Mouse (Mus musculus): ENCODE measurements at regions not wholly inside any gene's neighbourhood (a gene's known extent, or its start where the extent isn't known, plus 50 kb on each side); places are given as distances from the start of the nearest gene placed in this dataset.

DNA sequence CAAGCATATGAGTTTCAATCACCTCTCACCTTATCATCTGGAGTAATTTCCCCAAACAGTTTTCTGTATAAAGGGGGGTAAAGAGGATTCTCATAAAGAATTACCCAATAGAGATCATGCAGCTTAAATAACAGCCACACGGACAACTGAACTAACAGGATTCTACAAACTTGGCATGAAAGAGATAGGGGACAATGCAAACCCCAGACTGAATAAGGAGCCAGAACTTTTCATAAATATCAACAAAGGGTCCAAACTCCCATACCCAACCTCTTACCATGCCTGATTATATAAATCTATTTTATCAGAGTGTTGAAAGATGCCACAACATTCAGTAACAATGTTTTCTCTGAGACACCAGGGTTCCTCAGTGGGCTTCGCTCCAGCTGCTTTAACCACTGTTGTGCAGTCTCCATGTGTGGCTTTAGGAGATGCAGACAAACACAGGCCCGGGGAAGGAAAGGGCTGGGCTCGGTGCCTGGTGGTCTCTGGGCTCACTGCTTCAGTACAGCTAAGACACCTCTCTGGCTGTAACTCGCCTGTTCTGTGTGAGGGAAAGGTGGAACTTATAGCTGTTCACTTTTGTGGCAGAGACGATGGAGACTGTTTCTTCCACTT lies 160.2 kb downstream of the Fndc1 start:
- Histone ChIP-seq H3K4me3 (ENCODE audit: control insufficient read depth in 1 of 2, insufficient read depth in 1 of 2, low read depth in 2 of 2, low read length in 2 of 2) (no peak overlapping the region), H3K9ac (ENCODE audit: control insufficient read depth, low read depth, low read length, poor library complexity, severe bottlenecking) (no peak overlapping the region), H3K4me1 (ENCODE audit: control insufficient read depth in 1 of 2, insufficient read depth in 2 of 2, low read length in 2 of 2) (no peaks in the 10 kb centered on the region), H3K27me3 (ENCODE audit: control insufficient read depth in 1 of 2, insufficient read depth in 2 of 2, low read length in 2 of 2) (no peaks in the 10 kb centered on the region), H3K36me3 (ENCODE audit: control insufficient read depth in 1 of 2, insufficient read depth in 2 of 2, low read length in 2 of 2) (no peaks in the 10 kb centered on the region), H3K27ac (ENCODE audit: control insufficient read depth, low read depth, low read length) (no peak overlapping the region), H3K9me3 (replicated peaks; ENCODE audit: insufficient read depth, low read length) (no peaks in the 10 kb centered on the region), H3K79me2 (ENCODE audit: control insufficient read depth, insufficient read depth, low read length, poor library complexity) (no peaks in the 10 kb centered on the region)
- TF ChIP-seq ELF1 (IDR thresholded peaks at IDR 0.05; ENCODE audit: low read depth, low read length): no peak
- no peak for TF ChIP-seq TAL1 (IDR thresholded peaks at IDR 0.05; ENCODE audit: low read length)
- no peak for TF ChIP-seq TBP (IDR thresholded peaks at IDR 0.05; ENCODE audit: low read depth, low read length)
- TF ChIP-seq BHLHE40 (IDR thresholded peaks at IDR 0.05; ENCODE audit: borderline replicate concordance, low read depth, low read length): no peak
- TF ChIP-seq SIN3A (IDR thresholded peaks at IDR 0.05; ENCODE audit: low read length): no peak
- no peak for TF ChIP-seq CTCF (IDR thresholded peaks at IDR 0.05 in 2 of 3, conservative IDR thresholded peaks at IDR 0.05 in 1 of 3; ENCODE audit: control insufficient read depth in 1 of 3, insufficient read depth in 1 of 3, low read depth in 2 of 3, low read length in 3 of 3, poor library complexity in 1 of 3, severe bottlenecking in 1 of 3)
- no peak for TF ChIP-seq POLR2A (IDR thresholded peaks at IDR 0.05; ENCODE audit: control insufficient read depth in 1 of 2, insufficient read depth in 1 of 2, low read depth in 1 of 2, low read length in 2 of 2, poor library complexity in 1 of 2)
- TF ChIP-seq RCOR1 (IDR thresholded peaks at IDR 0.05; ENCODE audit: low read depth, low read length): no peak
- no peak for TF ChIP-seq SMC3 (IDR thresholded peaks at IDR 0.05; ENCODE audit: low read depth, low read length)
- no peak for TF ChIP-seq MYC (IDR thresholded peaks at IDR 0.05; ENCODE audit: low read depth, low read length)
- no peak for TF ChIP-seq CHD1 (IDR thresholded peaks at IDR 0.05; ENCODE audit: low read depth, low read length)
- no peak for TF ChIP-seq MXI1 (IDR thresholded peaks at IDR 0.05; ENCODE audit: low read depth, low read length)
- TF ChIP-seq KAT2A (conservative IDR thresholded peaks at IDR 0.05; ENCODE audit: low read depth, low read length): no peak
- TF ChIP-seq USF1 (IDR thresholded peaks at IDR 0.05; ENCODE audit: low read depth, low read length): no peak
- TF ChIP-seq ETS1 (IDR thresholded peaks at IDR 0.05; ENCODE audit: low read depth, low read length): no peak
- no peak for TF ChIP-seq NRF1 (IDR thresholded peaks at IDR 0.05; ENCODE audit: insufficient read depth, low read depth, low read length, poor library complexity, severe bottlenecking)
- no peak for TF ChIP-seq NELFE (IDR thresholded peaks at IDR 0.05; ENCODE audit: low read depth, low read length)
- TF ChIP-seq RAD21 (IDR thresholded peaks at IDR 0.05; ENCODE audit: low read depth, low read length): no peak
- no peak for DNase-seq (ENCODE audit: low read depth, low spot score)

DNA sequence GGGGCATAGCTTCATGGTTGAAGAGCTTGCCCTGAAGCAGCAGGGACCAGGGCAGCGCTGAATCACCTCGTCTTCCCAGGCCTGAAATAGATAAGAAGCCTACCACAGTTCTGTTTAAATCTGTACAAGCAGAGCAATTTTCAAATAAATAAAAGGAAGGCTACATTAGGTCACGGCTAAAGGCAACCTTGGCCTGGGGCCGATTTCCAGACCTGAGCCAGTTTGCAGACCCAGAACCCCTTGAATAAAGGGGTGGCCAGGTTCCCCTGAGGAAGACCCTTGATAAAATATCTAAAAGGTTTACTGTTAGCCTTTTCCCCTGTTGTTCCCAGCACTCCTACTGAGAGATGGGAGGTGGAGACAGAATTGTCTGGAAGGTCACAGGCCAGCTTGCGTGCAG lies 160.9 kb downstream of the Fndc1 start:
- Histone ChIP-seq H3K27me3 (ENCODE audit: control insufficient read depth in 1 of 2, insufficient read depth in 2 of 2, low read length in 2 of 2) (no peaks in the 10 kb centered on the region), H3K4me3 (ENCODE audit: control insufficient read depth in 1 of 2, insufficient read depth in 1 of 2, low read depth in 2 of 2, low read length in 2 of 2) (no peak overlapping the region), H3K27ac (ENCODE audit: control insufficient read depth, low read depth, low read length) (no peak overlapping the region), H3K9ac (ENCODE audit: control insufficient read depth, low read depth, low read length, poor library complexity, severe bottlenecking) (no peak overlapping the region), H3K4me1 (ENCODE audit: control insufficient read depth in 1 of 2, insufficient read depth in 2 of 2, low read length in 2 of 2) (no peaks in the 10 kb centered on the region), H3K9me3 (replicated peaks; ENCODE audit: insufficient read depth, low read length) (no peaks in the 10 kb centered on the region), H3K36me3 (ENCODE audit: control insufficient read depth in 1 of 2, insufficient read depth in 2 of 2, low read length in 2 of 2) (no peaks in the 10 kb centered on the region), H3K79me2 (ENCODE audit: control insufficient read depth, insufficient read depth, low read length, poor library complexity) (no peaks in the 10 kb centered on the region)
- DNase-seq (ENCODE audit: low read depth, low spot score): no peak
- TF ChIP-seq GABPA (IDR thresholded peaks at IDR 0.05; ENCODE audit: low read depth, low read length): no peak
- no peak for TF ChIP-seq TBP (IDR thresholded peaks at IDR 0.05; ENCODE audit: low read depth, low read length)
- TF ChIP-seq POLR2AphosphoS5 (IDR thresholded peaks at IDR 0.05; ENCODE audit: borderline replicate concordance, low read depth, low read length): no peak
- TF ChIP-seq ZKSCAN1 (IDR thresholded peaks at IDR 0.05; ENCODE audit: low read depth, low read length): no peak
- no peak for TF ChIP-seq E2F4 (IDR thresholded peaks at IDR 0.05; ENCODE audit: borderline replicate concordance, low read depth, low read length)
- TF ChIP-seq ELF1 (IDR thresholded peaks at IDR 0.05; ENCODE audit: low read depth, low read length): no peak
